Mouse (Mus musculus) yolk sac, embryonic 10.5 days (tissue): Measurements from ENCODE around the gene Msrb1.
A peak's percentile ranks its signal among the peaks of the same experiment; 100 is the strongest.
"Not testable (repeated sequence)": the region's sequence is repeated elsewhere in the genome, so short reads cannot be mapped to it uniquely, and the experiment has no call there.

Experiments
- DNase-seq: peaks from one replicate; pipeline ENCODE4 v3.0.0-alpha.2; 2017; ENCODE audit warnings: low spot score

The Msrb1 gene

GRCm38 (mm10) chr17:24719494-24720222 is 16.8 kb upstream of the Msrb1 start:
- DNase-seq = peak; percentile 99

DNA sequence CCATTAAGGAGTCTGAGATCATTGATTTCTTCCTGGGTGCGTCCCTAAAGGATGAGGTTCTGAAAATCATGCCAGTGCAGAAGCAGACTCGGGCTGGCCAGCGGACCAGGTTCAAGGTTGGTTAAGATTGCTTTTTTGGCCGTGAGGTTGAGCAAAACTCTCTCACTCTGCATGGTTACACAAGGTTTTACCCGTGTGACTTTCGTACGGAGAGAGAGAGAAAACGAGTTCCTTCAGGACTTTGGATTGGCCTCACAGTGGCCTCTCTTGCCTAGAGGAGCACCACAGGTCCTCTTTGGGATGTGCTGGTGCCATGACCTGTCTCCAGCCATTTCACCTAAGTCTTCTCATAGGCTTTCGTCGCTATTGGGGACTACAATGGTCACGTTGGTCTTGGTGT is 15.8 kb upstream of the Msrb1 start:
- not testable (repeated sequence) for DNase-seq

GRCm38 (mm10) chr17:24721383-24721955 is 15.0 kb upstream of the Msrb1 start:
- DNase-seq = not testable (repeated sequence)

DNA sequence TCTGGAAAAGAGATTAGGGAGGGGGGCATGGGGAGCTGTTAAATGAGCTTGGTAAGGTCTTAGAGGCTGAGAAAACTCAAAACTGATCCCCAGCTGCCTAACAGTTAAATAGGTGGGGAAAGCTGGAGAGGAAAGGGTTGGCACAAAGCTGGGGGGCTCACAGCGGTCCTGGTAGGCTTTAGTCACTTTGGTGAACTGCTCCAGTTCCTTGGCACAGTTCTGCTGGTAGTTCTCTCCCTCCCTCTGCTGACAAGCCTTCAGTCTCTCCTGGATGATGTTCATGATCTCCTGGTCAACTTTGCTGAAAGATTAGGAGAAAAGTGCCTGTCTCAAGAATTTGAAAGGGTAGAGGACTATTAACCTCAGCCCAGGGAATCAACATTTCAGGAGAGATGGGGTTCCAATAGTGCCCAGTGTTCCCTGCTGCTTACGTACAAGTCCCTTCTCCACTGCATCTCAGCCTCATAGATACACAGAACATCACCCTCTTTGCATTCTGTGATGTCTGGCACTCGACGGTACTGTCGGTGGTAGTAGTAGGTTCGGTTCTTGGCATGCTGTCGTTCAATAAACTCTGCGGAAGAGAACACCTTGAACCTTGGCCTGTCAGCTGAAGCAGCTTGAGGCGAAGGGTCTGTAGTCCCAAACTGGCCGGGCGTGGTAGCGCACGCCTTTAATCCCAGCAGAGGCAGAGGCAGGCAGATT is 14.1 kb upstream of the Msrb1 start:
- DNase-seq = no peak

- no peak for DNase-seq
Measured at GRCm38 (mm10) chr17:24723122-24723880, 13.1 kb upstream of the Msrb1 start.

DNA sequence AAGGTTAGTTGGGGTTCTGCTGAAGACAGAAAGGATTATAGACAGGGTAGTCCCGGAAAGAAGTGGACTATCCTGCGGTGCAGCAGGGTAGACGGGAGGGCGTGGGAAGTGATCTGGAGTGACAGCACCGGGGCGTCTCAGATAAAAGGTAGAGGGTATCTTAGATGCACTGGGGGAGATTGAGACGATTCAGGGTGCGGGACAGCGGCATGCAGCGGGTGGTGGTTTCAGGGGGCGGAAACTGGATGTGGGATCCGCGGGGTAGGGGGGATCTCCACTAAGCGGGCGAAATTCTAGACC is 12.6 kb upstream of the Msrb1 start:
- peak; percentile 45 for DNase-seq

DNA sequence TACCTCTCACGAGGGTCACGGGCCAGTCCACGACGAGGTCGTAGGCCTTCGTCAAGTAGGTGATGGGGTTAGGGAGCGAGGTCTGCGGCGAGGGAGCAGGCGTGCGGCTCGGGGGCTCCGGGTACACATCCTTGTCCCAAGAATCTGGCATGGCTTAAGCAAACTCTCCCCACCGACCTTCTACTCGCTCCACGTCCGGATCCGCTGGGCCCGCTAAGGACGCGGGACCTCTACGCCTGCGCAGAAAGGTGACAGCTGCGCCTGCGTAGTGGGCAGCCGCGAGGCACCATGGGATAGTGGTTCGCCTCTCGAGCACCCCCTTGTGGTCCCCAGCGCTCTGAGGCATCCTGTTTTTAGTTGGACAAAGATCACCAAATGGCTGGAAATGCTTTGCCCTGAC is 12.3 kb upstream of the Msrb1 start, which contains the start of gene Ndufb10:
Gene Ndufb10, minus strand, starts transcription at position 295 of the 400 bp plus-strand sequence.
- DNase-seq = peak; percentile 91

DNA sequence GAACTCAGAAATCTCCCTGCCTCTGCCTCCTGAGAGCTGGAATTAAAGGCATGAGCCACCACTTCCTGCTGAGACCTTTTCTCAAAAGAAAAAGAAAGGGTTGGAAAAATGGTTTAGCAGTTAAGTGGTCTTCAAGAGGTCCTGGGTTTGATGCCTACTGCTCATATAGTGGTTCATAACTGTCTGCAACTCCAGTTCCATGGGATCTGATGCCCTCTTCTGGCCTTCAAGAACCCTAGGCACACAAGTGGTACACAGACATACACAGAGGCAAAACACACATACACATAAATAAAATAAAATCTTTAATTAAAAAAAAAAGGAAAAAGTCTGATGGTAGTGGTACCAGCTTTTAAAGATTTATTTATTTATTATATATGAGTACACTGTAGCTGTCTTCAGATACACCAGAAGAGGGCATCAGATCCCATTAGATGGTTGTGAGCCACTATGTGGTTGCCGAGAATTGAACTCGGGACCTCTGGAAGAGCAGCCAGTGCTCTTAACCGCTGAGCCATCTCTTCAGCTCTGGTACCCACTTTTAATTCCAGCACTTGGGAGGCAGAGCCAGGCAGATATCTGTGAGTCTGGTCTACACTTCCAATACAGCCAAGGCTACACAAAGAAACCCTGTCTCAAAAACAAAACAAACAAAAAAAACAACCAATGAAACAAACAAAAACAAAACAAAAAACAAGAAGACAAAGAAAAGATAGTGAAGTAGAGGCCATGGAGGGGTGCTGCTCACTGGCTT is 10.6 kb upstream of the Msrb1 start:
- no peak for DNase-seq

DNA sequence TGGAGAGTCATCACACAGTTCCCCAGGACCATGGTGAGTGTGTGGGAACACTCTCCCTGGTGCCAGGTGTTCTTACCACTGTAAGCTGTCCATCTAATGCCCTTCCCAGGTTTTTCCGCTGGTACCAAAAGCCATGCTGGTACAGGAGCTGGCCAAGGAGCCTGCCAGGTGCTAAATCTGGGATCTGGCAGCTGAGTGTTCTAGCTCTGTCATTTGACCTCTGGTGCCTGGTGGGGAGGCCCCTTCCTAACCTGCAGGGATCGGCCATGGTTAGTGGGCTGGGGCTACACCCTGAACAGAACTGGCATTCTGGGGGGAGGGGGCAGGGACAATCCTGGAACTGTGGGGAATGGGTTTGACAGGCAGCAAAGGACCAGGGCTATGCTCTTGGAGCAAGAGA is 8.8 kb upstream of the Msrb1 start, which contains the start of gene Rpl3l:
Gene Rpl3l, plus strand, starts transcription at position 203 of the 400 bp plus-strand sequence.
- no peak for DNase-seq

DNA sequence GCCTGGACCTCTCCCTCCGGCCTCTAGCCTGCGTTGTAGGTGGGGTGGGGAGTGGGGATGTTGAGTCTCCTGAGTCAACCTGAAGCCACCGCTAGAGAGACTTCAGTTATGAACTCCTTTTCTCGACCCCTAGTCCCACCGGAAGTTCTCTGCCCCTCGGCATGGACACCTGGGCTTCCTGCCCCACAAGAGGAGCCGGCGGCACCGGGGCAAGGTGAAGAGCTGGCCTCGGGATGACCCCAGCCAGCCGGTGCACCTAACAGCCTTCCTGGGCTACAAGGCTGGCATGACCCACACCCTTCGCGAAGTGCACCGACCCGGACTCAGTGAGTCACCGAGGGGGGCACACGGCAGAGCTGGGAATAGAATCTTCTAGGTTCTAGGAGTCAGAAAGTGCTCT is 8.3 kb upstream of the Msrb1 start:
- no peak for DNase-seq

DNA sequence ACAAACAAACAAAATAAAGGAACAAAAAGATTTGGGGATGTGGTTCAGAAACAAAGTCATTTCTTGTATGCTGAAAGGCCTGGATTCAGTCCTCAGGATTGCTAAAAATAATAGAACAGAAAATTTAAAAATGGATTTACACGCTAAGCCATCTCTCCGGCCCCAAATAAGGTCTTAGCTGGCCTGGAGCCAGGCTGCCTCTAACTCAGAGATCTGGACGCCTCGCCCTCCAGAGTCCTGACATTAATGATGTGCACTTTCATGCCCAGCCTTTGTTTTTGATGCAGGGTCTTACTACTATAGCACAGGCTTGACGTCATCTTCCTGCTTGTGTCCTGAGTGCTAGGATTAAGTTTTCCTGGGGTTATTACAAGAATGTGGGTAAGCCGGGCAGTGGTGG is 7.4 kb upstream of the Msrb1 start:
- DNase-seq = no peak

- DNase-seq = no peak
Measured at GRCm38 (mm10) chr17:24730787-24731186, 5.7 kb upstream of the Msrb1 start.

DNA sequence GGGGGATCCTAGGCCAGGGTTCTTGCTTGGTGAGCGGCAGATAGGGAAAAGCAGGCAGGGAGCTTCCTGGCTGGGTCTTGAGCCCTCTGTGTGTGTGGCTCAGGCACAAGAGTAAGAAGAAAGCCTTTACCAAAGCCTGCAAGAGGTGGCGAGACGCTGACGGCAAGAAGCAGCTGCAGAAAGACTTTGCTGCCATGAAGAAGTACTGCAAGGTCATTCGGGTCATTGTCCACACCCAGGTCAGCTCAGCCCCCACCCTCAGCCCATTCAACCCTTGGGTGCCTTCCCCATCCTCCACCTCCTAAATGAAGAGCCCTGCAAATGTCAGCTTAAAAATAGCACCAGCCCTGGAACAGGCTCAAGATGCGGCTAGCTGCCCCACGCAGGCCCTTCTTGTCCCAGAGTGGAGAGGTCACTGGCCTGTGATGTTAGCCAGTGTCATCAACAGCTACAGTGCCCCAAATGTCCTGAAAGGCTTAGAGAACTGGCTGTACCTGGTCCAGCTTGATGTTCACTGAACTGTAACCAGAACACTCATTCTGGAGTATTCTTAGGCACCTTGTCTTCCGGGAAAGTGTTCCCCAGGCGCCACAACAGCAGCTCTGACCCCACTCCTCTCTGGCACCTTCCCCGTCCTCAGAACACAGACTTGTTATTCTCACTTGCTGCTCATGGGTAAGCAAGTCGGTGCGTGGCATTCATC is 4.1 kb upstream of the Msrb1 start:
- DNase-seq = no peak

DNA sequence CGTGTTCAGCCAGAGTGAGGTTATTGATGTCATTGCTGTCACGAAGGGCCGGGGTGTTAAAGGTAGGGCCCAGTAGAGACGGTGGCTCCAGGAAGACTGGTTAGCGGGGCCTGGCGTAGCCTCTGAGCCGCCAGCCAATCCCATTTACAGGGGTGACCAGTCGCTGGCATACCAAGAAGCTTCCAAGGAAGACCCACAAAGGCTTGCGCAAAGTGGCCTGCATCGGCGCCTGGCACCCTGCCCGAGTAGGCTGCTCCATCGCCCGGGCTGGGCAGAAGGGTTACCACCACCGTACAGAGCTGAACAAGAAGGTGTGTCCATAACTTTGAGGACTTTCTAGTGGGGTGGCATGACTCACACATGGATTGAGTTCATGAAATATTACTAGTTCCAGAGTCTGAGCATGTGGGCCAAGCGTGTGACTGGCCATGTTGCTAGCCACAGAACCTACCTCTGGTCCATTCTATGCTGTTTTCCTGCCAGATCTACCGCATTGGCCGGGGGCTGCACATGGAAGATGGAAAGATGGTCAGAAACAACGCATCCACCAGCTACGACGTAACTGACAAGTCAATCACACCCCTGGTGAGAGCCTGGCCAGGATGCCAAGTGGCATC is 2.9 kb upstream of the Msrb1 start:
- DNase-seq = no peak

DNA sequence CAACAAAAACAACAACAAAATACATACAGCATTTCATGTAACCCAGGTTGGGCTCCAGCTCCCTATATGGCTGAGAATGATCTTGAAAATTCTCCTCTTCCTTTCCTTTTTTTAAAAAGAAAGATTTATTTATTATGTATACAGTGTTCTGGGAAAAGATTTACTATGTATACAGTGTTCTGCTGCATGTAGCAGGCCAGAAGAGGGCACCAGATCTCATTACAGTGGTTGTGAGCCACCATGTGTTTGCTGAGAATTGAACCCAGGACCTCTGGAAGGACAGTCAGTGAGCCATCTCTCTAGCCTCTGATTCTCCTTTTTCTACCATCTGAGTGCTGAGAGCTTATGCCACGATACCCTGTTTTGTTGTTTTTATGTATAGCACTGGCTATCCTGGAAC is 1.9 kb upstream of the Msrb1 start:
- no peak for DNase-seq

GRCm38 (mm10) chr17:24735446-24735845 is 996 bp upstream of the Msrb1 start:
- DNase-seq = no peak

GRCm38 (mm10) chr17:24737135-24737810 is 831 bp downstream of the Msrb1 start:
- DNase-seq = no peak

GRCm38 (mm10) chr17:24738238-24738637 is 1.8 kb downstream of the Msrb1 start:
- no peak for DNase-seq

- no peak for DNase-seq
Measured at GRCm38 (mm10) chr17:24739926-24740325, 3.5 kb downstream of the Msrb1 start.

- no peak for DNase-seq
Measured at GRCm38 (mm10) chr17:24742307-24742706, 5.9 kb downstream of the Msrb1 start.
